Mouse (Mus musculus): ENCODE results near the gene Galntl5. TPM values are rescaled to one million over a fixed set of nuclear protein-coding genes. Genes with fewer than 3 reads are reported as not detected.
A peak's percentile ranks its signal among the peaks of the same experiment; 100 is the strongest.
"Not testable (repeated sequence)": the region's sequence is repeated elsewhere in the genome, so short reads cannot be mapped to it uniquely, and the experiment has no call there.

The Galntl5 gene
- polyA plus RNA-seq, 1 experiment from 2014 or later: not detected

- TF ChIP-seq EP300 (optimal IDR thresholded peaks at IDR 0.05): no peak
- TF ChIP-seq CTCF (IDR thresholded peaks at IDR 0.05; ENCODE audit: low read depth): peak; percentile 63
- Histone ChIP-seq H3K9me3 (ENCODE audit: control insufficient read depth, low read length) (no peaks in the 10 kb centered on the region), H3K4me3 (ENCODE audit: low read depth, low read length) (no peak overlapping the region), H3K4me2 (replicated peaks; ENCODE audit: low read depth) (no peak overlapping the region), H3K4me1 (replicated peaks; ENCODE audit: control insufficient read depth, insufficient read depth) (no peaks in the 10 kb centered on the region), H3K9ac (ENCODE audit: low read length) (no peak overlapping the region), H3K27me3 (ENCODE audit: control insufficient read depth, insufficient read depth, low read length) (no peaks in the 10 kb centered on the region), H3K27ac (replicated peaks) (no peak overlapping the region), H3K36me3 (ENCODE audit: control insufficient read depth, insufficient read depth, low read length) (no peaks in the 10 kb centered on the region)
- DNase-seq (ENCODE audit: low spot score) (no peak), ATAC-seq (ENCODE audit: low FRiP score, low TSS enrichment) (no peak)
- WGBS: 77% methylated on average over 4 of the region's 4 CpGs
Measured at GRCm38 (mm10) chr5:25165102-25165788, 16.0 kb upstream of the Galntl5 start.

GRCm38 (mm10) chr5:25165789-25166135 lies 15.5 kb upstream of the Galntl5 start:
- no peaks in the 10 kb centered on the region for H3K4me1 ChIP-seq (replicated peaks; ENCODE audit: control insufficient read depth, insufficient read depth)
- DNase-seq (ENCODE audit: low spot score) (no peak), ATAC-seq (ENCODE audit: low FRiP score, low TSS enrichment) (no peak)
- H3K9me3 ChIP-seq (ENCODE audit: control insufficient read depth, low read length): no peaks in the 10 kb centered on the region
- TF ChIP-seq CTCF (IDR thresholded peaks at IDR 0.05; ENCODE audit: low read depth) (no peak), EP300 (optimal IDR thresholded peaks at IDR 0.05) (no peak)
- no peaks in the 10 kb centered on the region for H3K27me3 ChIP-seq (ENCODE audit: control insufficient read depth, insufficient read depth, low read length)
- no peak overlapping the region for H3K4me3 ChIP-seq (ENCODE audit: low read depth, low read length)
- no peak overlapping the region for H3K9ac ChIP-seq (ENCODE audit: low read length)
- H3K4me2 ChIP-seq (replicated peaks; ENCODE audit: low read depth): no peak overlapping the region
- no peak overlapping the region for H3K27ac ChIP-seq (replicated peaks)
- no peaks in the 10 kb centered on the region for H3K36me3 ChIP-seq (ENCODE audit: control insufficient read depth, insufficient read depth, low read length)
- WGBS: 75% methylated on average over 3 of the region's 3 CpGs

GRCm38 (mm10) chr5:25166665-25167064 lies 14.6 kb upstream of the Galntl5 start:
- WGBS: 72% methylated on average over 4 of the region's 4 CpGs
- no peak for TF ChIP-seq CTCF (IDR thresholded peaks at IDR 0.05; ENCODE audit: low read depth)
- TF ChIP-seq EP300 (optimal IDR thresholded peaks at IDR 0.05): no peak
- Histone ChIP-seq H3K4me1 (replicated peaks; ENCODE audit: control insufficient read depth, insufficient read depth) (no peaks in the 10 kb centered on the region), H3K9me3 (ENCODE audit: control insufficient read depth, low read length) (no peaks in the 10 kb centered on the region), H3K9ac (ENCODE audit: low read length) (no peak overlapping the region), H3K4me3 (ENCODE audit: low read depth, low read length) (no peak overlapping the region), H3K27ac (replicated peaks) (no peak overlapping the region), H3K36me3 (ENCODE audit: control insufficient read depth, insufficient read depth, low read length) (no peaks in the 10 kb centered on the region), H3K27me3 (ENCODE audit: control insufficient read depth, insufficient read depth, low read length) (no peaks in the 10 kb centered on the region), H3K4me2 (replicated peaks; ENCODE audit: low read depth) (no peak overlapping the region)
- no peak for DNase-seq (ENCODE audit: low spot score)
- ATAC-seq (ENCODE audit: low FRiP score, low TSS enrichment): no peak

- not testable (repeated sequence) for H3K9ac ChIP-seq (ENCODE audit: low read length); H3K4me1 ChIP-seq (replicated peaks; ENCODE audit: control insufficient read depth, insufficient read depth); DNase-seq (ENCODE audit: low spot score); H3K36me3 ChIP-seq (ENCODE audit: control insufficient read depth, insufficient read depth, low read length); H3K27ac ChIP-seq (replicated peaks); H3K27me3 ChIP-seq (ENCODE audit: control insufficient read depth, insufficient read depth, low read length); H3K4me3 ChIP-seq (ENCODE audit: low read depth, low read length); H3K4me2 ChIP-seq (replicated peaks; ENCODE audit: low read depth); ATAC-seq (ENCODE audit: low FRiP score, low TSS enrichment); H3K9me3 ChIP-seq (ENCODE audit: control insufficient read depth, low read length)
- 89% methylated on average over 5 of the region's 5 CpGs for WGBS
Measured at GRCm38 (mm10) chr5:25177937-25178336, 3.3 kb upstream of the Galntl5 start.

- H3K4me3 ChIP-seq (ENCODE audit: low read depth, low read length); ATAC-seq (ENCODE audit: low FRiP score, low TSS enrichment): not testable (repeated sequence)
- 68% methylated on average over 4 of the region's 4 CpGs for WGBS
Measured at GRCm38 (mm10) chr5:25178543-25178942, 2.7 kb upstream of the Galntl5 start.

GRCm38 (mm10) chr5:25179284-25179683 lies 2.0 kb upstream of the Galntl5 start:
- DNase-seq (ENCODE audit: low spot score) (no peak), ATAC-seq (ENCODE audit: low FRiP score, low TSS enrichment) (no peak)
- 97% methylated on average over 4 of the region's 4 CpGs for WGBS
- Histone ChIP-seq H3K9me3 (ENCODE audit: control insufficient read depth, low read length) (no peaks in the 10 kb centered on the region), H3K9ac (ENCODE audit: low read length) (no peak overlapping the region), H3K27ac (replicated peaks) (no peak overlapping the region), H3K4me1 (replicated peaks; ENCODE audit: control insufficient read depth, insufficient read depth) (no peaks in the 10 kb centered on the region), H3K27me3 (ENCODE audit: control insufficient read depth, insufficient read depth, low read length) (no peaks in the 10 kb centered on the region), H3K4me3 (ENCODE audit: low read depth, low read length) (no peak overlapping the region), H3K4me2 (replicated peaks; ENCODE audit: low read depth) (no peak overlapping the region), H3K36me3 (ENCODE audit: control insufficient read depth, insufficient read depth, low read length) (no peaks in the 10 kb centered on the region)
- TF ChIP-seq EP300 (optimal IDR thresholded peaks at IDR 0.05): no peak
- TF ChIP-seq CTCF (IDR thresholded peaks at IDR 0.05; ENCODE audit: low read depth): peak; percentile 44

More at GRCm38 (mm10) chr5:25178543-25178942, 2.7 kb upstream of the Galntl5 start:
- DNase-seq (ENCODE audit: low spot score); H3K9ac ChIP-seq (ENCODE audit: low read length); H3K36me3 ChIP-seq (ENCODE audit: control insufficient read depth, insufficient read depth, low read length); H3K4me1 ChIP-seq (replicated peaks; ENCODE audit: control insufficient read depth, insufficient read depth); H3K27me3 ChIP-seq (ENCODE audit: control insufficient read depth, insufficient read depth, low read length); H3K27ac ChIP-seq (replicated peaks); H3K4me2 ChIP-seq (replicated peaks; ENCODE audit: low read depth); H3K9me3 ChIP-seq (ENCODE audit: control insufficient read depth, low read length): not testable (repeated sequence)

All from stomach, postnatal 0 days (tissue).